ENCODE assay signal across 19 mouse cellular contexts in genomic region chr2:48914185-48914584, GRCm38 (mm10). TPM values are rescaled to one million over a fixed set of nuclear protein-coding genes. Genes with fewer than 3 reads are reported as not detected.
DNase-seq lines count a peak whose midpoint lies in the region; ATAC-seq and TF ChIP-seq lines count a peak whose summit lies in the region.
"Had no signal": no experiment of that assay in that cellular context is flagged by ENCODE, and none has a peak within 500 bp of the region (broad histone marks: within the 10 kb centered on the region; RNA-seq: fewer than 3 reads in every experiment).

No protein-coding gene starts in this region.

- peak; percentile 10 for DNase-seq in CD4-positive, CD25-positive, alpha-beta regulatory T cell, adult 2 months (ENCODE audit: low read depth, low spot score)
- no peak for DNase-seq in heart, adult 2 months
- no peak for DNase-seq in heart, postnatal 25 days (ENCODE audit: low spot score)
- DNase-seq in left cerebral cortex, adult 2 months (ENCODE audit: extremely low spot score in 1 of 2, low spot score in 2 of 2), result no peak
- no peak for DNase-seq in left cerebral cortex, postnatal 25 days (ENCODE audit: low spot score in 2 of 2)
- DNase-seq in frontal cortex, postnatal 25 days (ENCODE audit: low spot score in 2 of 2), result no peak
- DNase-seq: adrenal gland, postnatal 25 days; gastrocnemius, postnatal 25 days; heart, postnatal 10 days; thymus, adult 18-20 months had no signal

- no peak for TF ChIP-seq POLR2A in heart, adult 2 months (IDR thresholded peaks at IDR 0.05; ENCODE audit: insufficient read depth, low read depth, low read length)
- no peak for TF ChIP-seq POLR2A in cortical plate, adult 2 months (IDR thresholded peaks at IDR 0.05; ENCODE audit: extremely low read depth, insufficient read depth, low read length)

- no peak overlapping the region for H3K4me3 ChIP-seq in heart, adult 2 months
- no peak overlapping the region for H3K4me3 ChIP-seq in left cerebral cortex, adult 2 months
- H3K4me3 ChIP-seq in cortical plate, adult 2 months (ENCODE audit: insufficient read depth, low read length), result no peak overlapping the region
- H3K4me3 ChIP-seq: embryonic facial prominence, embryonic 13.5 days; heart, embryonic 10.5 days; kidney, embryonic 15.5 days; limb, embryonic 12.5 days; neural tube, embryonic 12.5 days had no signal

- no peaks in the 10 kb centered on the region for H3K4me1 ChIP-seq in heart, adult 2 months (ENCODE audit: control insufficient read depth, insufficient read depth, low read length)
- no peaks in the 10 kb centered on the region for H3K4me1 ChIP-seq in cortical plate, adult 2 months (ENCODE audit: control insufficient read depth, insufficient read depth, low read length)
- H3K4me1 ChIP-seq: embryonic facial prominence, embryonic 13.5 days; heart, embryonic 10.5 days; kidney, embryonic 15.5 days; limb, embryonic 12.5 days; neural tube, embryonic 12.5 days had no signal

- intact Hi-C loops in heart, adult 2 months (cut with DNase I), result loop anchor here (2.0 kb wide), 1 partner anchor 399 kb away; no protein-coding TSS in a partner anchor
- intact Hi-C loops in heart, postnatal 25 days (cut with DNase I), result loop anchor here (5.0 kb wide), 1 partner anchor 818 kb away; no protein-coding TSS in a partner anchor
- intact Hi-C loops in left cerebral cortex, adult 2 months (cut with DNase I), result loop anchor here (10.0 kb wide), 1 partner anchor 531 kb away; no protein-coding TSS in a partner anchor
- intact Hi-C loops in left cerebral cortex, postnatal 25 days (cut with DNase I), result loop anchor here (10.0 kb wide), 1 partner anchor 821 kb away; no protein-coding TSS in a partner anchor

- TF ChIP-seq CTCF in heart, adult 2 months (IDR thresholded peaks at IDR 0.05), result peak; percentile 61
- TF ChIP-seq CTCF in left cerebral cortex, adult 2 months (IDR thresholded peaks at IDR 0.05), result peak; percentile 19
- TF ChIP-seq CTCF in cortical plate, adult 2 months (IDR thresholded peaks at IDR 0.05; ENCODE audit: extremely low read depth, insufficient read depth, low read length), result 0 out of 2 replicates have a peak, but pooled peaks have one; percentile 5

- no peak for ATAC-seq in CD4-positive, CD25-positive, alpha-beta regulatory T cell, adult 4 months
- ATAC-seq: activated CD4-positive, CD25-positive, alpha-beta regulatory T cell, adult 4 months had no signal

- H3K9ac ChIP-seq in heart, adult 2 months (ENCODE audit: low read depth, low read length), result no peak overlapping the region
- H3K9ac ChIP-seq: embryonic facial prominence, embryonic 13.5 days; hindbrain, embryonic 14.5 days; kidney, embryonic 15.5 days; limb, embryonic 12.5 days; neural tube, embryonic 12.5 days had no signal

- TF ChIP-seq EP300 in heart, adult 2 months (IDR thresholded peaks at IDR 0.05; ENCODE audit: insufficient read depth, low read depth, low read length), result no peak

- no peaks in the 10 kb centered on the region for H3K27me3 ChIP-seq in heart, adult 2 months (ENCODE audit: control insufficient read depth, insufficient read depth, low read length)
- H3K27me3 ChIP-seq: embryonic facial prominence, embryonic 13.5 days; kidney, embryonic 15.5 days; limb, embryonic 12.5 days; neural tube, embryonic 12.5 days had no signal

- no peaks in the 10 kb centered on the region; the same call in 1 of the 2 replicates for H3K36me3 ChIP-seq in heart, adult 2 months (ENCODE audit: control insufficient read depth, insufficient read depth, low read length)

- no peak overlapping the region for H3K27ac ChIP-seq in heart, adult 2 months
- no peak overlapping the region for H3K27ac ChIP-seq in left cerebral cortex, adult 2 months
- no peak overlapping the region for H3K27ac ChIP-seq in cortical plate, adult 2 months (ENCODE audit: insufficient read depth, low read length)
- H3K27ac ChIP-seq: embryonic facial prominence, embryonic 13.5 days; heart, embryonic 10.5 days; hindbrain, embryonic 14.5 days; kidney, embryonic 15.5 days; limb, embryonic 12.5 days; neural tube, embryonic 12.5 days had no signal

- no peaks in the 10 kb centered on the region for H3K79me2 ChIP-seq in heart, adult 2 months (replicated peaks; ENCODE audit: control insufficient read depth, insufficient read depth, low read length)

- 45% methylated on average over 1 of the region's 1 CpGs for WGBS in heart, adult 2 months

RNA-seq across cellular contexts. Expression of gene Mbd5, which starts 35.1 kb away (rescaled TPM):
- 10 to 100 TPM; 25.0 to 29.3 TPM for polyA plus RNA-seq in CD4-positive, CD25-positive, alpha-beta regulatory T cell, adult 4 months (2017; shearing (Covaris generic))
- total RNA-seq in heart, adult 2 months (2021), result 10 to 100 TPM; 29.1 to 35.3 TPM
- polyA plus RNA-seq in heart, adult 2 months (2012; rRNA removed), result 6.0 and 11.3 TPM in 2 replicates
- total RNA-seq in heart, postnatal 25 days (2021), result 10 to 100 TPM; 32.1 to 33.1 TPM
- 100 to 1,000 TPM; 130 to 132 TPM for total RNA-seq in left cerebral cortex, adult 2 months (2021)
- 100 to 1,000 TPM; 125 to 128 TPM for total RNA-seq in left cerebral cortex, postnatal 25 days (2021)
- 29.9 and 30.3 TPM in 2 replicates for polyA plus RNA-seq in cortical plate, adult 2 months (2012; rRNA removed)

RNA-seq across cellular contexts. Expression of gene Orc4, which starts 35.9 kb away (rescaled TPM):
- polyA plus RNA-seq in CD4-positive, CD25-positive, alpha-beta regulatory T cell, adult 4 months (2017; shearing (Covaris generic)), result 100 to 1,000 TPM in 1 of 2 experiments, 10 to 100 TPM in 1; 98.5 to 124 TPM
- 10 to 100 TPM; 25.1 to 30.2 TPM for total RNA-seq in heart, adult 2 months (2021)
- 7.5 and 17.2 TPM in 2 replicates for polyA plus RNA-seq in heart, adult 2 months (2012; rRNA removed)
- total RNA-seq in heart, postnatal 25 days (2021), result 10 to 100 TPM; 32.8 to 36.6 TPM
- 10 to 100 TPM; 68.1 to 86.5 TPM for total RNA-seq in left cerebral cortex, adult 2 months (2021)
- total RNA-seq in left cerebral cortex, postnatal 25 days (2021), result 10 to 100 TPM; 77.1 to 77.3 TPM
- polyA plus RNA-seq in cortical plate, adult 2 months (2012; rRNA removed), result 69.0 and 74.4 TPM in 2 replicates

Comparison
In these comparisons a context has a peak if more than half of its experiments do, and no peak if none do; other contexts are left out.
1. CTCF ChIP-seq: peak in every context shown above with its lines; median percentile 61 in heart, adult 2 months; 19 in left cerebral cortex, adult 2 months; 5 in cortical plate, adult 2 months.